Mouse (Mus musculus) kidney, postnatal 0 days (tissue): ENCODE measurements around the gene Man2a1. TPM values are rescaled to one million over a fixed set of nuclear protein-coding genes. Genes with fewer than 3 reads are reported as not detected.

Experiments
- ATAC-seq: fragments of 200-750 bp; cut with Nextera tagmentation; replicated peaks from 2 replicates; pipeline ENCODE4 v1.8.0; 2017; ENCODE audit warnings: low read depth, moderate number of reproducible peaks, moderate TSS enrichment, moderate library complexity; ENCODE audit not compliant: low FRiP score
- DNase-seq: peaks from one replicate; pipeline ENCODE4 v3.0.0-alpha.2; 2016; ENCODE audit warnings: low spot score
- H3K27ac ChIP-seq: fragments of 300-500 bp; sonication (generic); 2 replicates; pipeline ENCODE4 v1.5.1; 2014; ENCODE audit warnings: mild to moderate bottlenecking
- H3K27me3 ChIP-seq: fragments of 300-500 bp; sonication (generic); 2 replicates; pipeline ENCODE4 v1.6.1; 2014; ENCODE audit warnings: low read length, mixed read lengths; ENCODE audit not compliant: insufficient read depth
- H3K36me3 ChIP-seq: fragments of 300-500 bp; sonication (generic); 2 replicates; pipeline ENCODE4 v1.6.1; 2014; ENCODE audit warnings: low read length, mixed read lengths; ENCODE audit not compliant: insufficient read depth
- H3K4me1 ChIP-seq: fragments of 300-500 bp; sonication (generic); replicated peaks from 2 replicates; pipeline ENCODE4 v1.6.1; 2014; ENCODE audit warnings: antibody characterized with exemption, low read length, mixed read lengths; ENCODE audit not compliant: insufficient read depth
- H3K4me2 ChIP-seq: fragments of 300-500 bp; sonication (generic); 2 replicates; pipeline ENCODE4 v1.6.1; 2014; ENCODE audit warnings: mild to moderate bottlenecking, low read length, moderate library complexity, mixed read lengths
- H3K4me3 ChIP-seq: fragments of 300-500 bp; sonication (generic); replicated peaks from 2 replicates; pipeline ENCODE4 v1.5.1; 2014; ENCODE audit warnings: low read depth, low read length
- H3K9ac ChIP-seq: fragments of 300-500 bp; sonication (generic); 2 replicates; pipeline ENCODE4 v1.6.1; 2014; ENCODE audit warnings: low read depth, low read length
- H3K9me3 ChIP-seq: fragments of 300-500 bp; sonication (generic); replicated peaks from 2 replicates; pipeline ENCODE4 v1.6.1; 2016; ENCODE audit warnings: low read length, inconsistent platforms, mixed read lengths
- CTCF ChIP-seq: IDR thresholded peaks from 2 replicates; pipeline ENCODE4 v1.5.1; 2016; ENCODE audit warnings: antibody characterized with exemption, low read depth, mild to moderate bottlenecking, moderate library complexity
- WGBS: fragments of 180-500 bp; shearing (Covaris S2); extraction: QIAGEN DNeasy Blood & Tissue Kit; methylation state at CpG from one replicate; pipeline ENCODE4 v1.1.7; 2014; 5-methylcytosine and 5-hydroxymethylcytosine counted together
- polyA plus RNA-seq: library from polyadenylated mRNA; unstranded; fragments of >200 nt; fragmentation: Nextera tagmentation; extraction: Ambion mirVana; gene quantifications from 2 replicates; pipeline ENCODE4 v1.2.1, GENCODE M21; 2015

Gene Man2a1
- polyA plus RNA-seq, 1 experiment from 2014 or later: 9.9 TPM

DNA sequence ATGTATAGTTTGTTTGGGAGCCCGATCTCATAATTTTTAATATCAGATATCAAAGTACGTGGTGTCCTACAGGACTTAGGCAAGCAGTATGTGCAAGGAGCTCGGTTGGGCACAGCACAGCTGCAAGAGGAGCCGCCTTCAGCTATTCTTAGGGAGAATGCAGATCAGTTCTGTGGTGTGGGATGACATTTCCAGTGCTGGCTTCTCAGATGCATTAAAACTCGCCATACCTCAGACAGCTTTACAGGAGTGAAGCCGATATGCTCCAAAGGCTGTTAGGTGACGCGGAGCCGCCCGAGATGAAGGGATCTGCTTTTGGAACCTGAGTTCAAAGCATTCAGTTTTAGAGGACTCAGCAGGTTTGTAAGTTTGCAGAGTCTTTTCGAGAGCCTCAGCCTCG is 30.0 kb downstream of the Man2a1 start:
- Histone ChIP-seq H3K27ac (no peak overlapping the region), H3K4me3 (no peak overlapping the region), H3K4me1 (no peaks in the 10 kb centered on the region), H3K36me3 (peaks cover 6% of the 10 kb centered on the region; the same call in 1 of the 2 replicates), H3K9me3 (no peaks in the 10 kb centered on the region), H3K9ac (no peak overlapping the region), H3K4me2 (no peak overlapping the region), H3K27me3 (no peaks in the 10 kb centered on the region)
- TF ChIP-seq CTCF: no peak
- WGBS: 68% methylated on average over 12 of the region's 12 CpGs
- no peak for ATAC-seq
- DNase-seq: no peak

- TF ChIP-seq CTCF: no peak
- H3K27ac ChIP-seq: no peak overlapping the region
These were observed 37.5 kb downstream of the Man2a1 start for GRCm38 (mm10) chr17:64637868-64638537.

DNA sequence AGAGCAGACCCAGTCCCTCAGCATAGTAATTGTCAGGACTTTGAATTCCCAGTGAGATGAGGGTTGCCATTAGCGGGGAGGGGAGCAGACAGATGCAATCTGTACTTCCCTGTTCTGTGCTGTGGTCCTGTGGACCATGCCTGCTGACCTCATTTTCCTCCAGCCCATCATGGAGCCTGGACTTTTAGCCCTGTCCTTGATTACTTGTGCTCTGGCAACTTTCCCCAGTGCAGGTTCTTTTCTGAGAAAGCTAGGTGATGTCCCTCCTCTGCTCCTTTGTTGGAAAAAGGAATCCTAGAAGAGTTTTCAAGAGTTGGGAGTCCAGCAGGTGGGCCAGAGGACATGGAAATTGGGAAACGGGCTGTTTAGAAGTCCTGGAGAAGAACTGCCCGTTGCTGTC is 40.8 kb downstream of the Man2a1 start:
- Histone ChIP-seq H3K9ac (no peak overlapping the region), H3K9me3 (no peaks in the 10 kb centered on the region), H3K4me1 (0 out of 2 replicates have a peak, but pooled peaks cover 9% of the 10 kb centered on the region), H3K36me3 (0 out of 2 replicates have a peak, but pooled peaks cover 4% of the 10 kb centered on the region), H3K27ac (no peak overlapping the region; the same call in 1 of the 2 replicates), H3K4me2 (no peak overlapping the region), H3K27me3 (no peaks in the 10 kb centered on the region), H3K4me3 (no peak overlapping the region)
- DNase-seq (no peak), ATAC-seq (no peak)
- TF ChIP-seq CTCF: no peak
- WGBS: 82% methylated on average over 3 of the region's 3 CpGs

More at GRCm38 (mm10) chr17:64637868-64638537, 37.5 kb downstream of the Man2a1 start:
- Histone ChIP-seq H3K9ac (no peak overlapping the region), H3K4me1 (0 out of 2 replicates have a peak, but pooled peaks cover 6% of the 10 kb centered on the region), H3K4me3 (no peak overlapping the region), H3K4me2 (no peak overlapping the region), H3K27me3 (no peaks in the 10 kb centered on the region), H3K9me3 (no peaks in the 10 kb centered on the region), H3K36me3 (0 out of 2 replicates have a peak, but pooled peaks cover 4% of the 10 kb centered on the region)
- 74% methylated on average over 8 of the region's 8 CpGs for WGBS
- DNase-seq (no peak), ATAC-seq (no peak)

GRCm38 (mm10) chr17:64643644-64644043 is 43.1 kb downstream of the Man2a1 start:
- WGBS: 35% methylated on average over 7 of the region's 7 CpGs
- 0 out of 2 replicates have a peak, but pooled peaks cover 9% of the 10 kb centered on the region for H3K4me1 ChIP-seq
- H3K27ac ChIP-seq: no peak overlapping the region
- no peak for TF ChIP-seq CTCF
- H3K4me3 ChIP-seq: no peak overlapping the region
- H3K4me2 ChIP-seq: no peak overlapping the region
- H3K36me3 ChIP-seq: 0 out of 2 replicates have a peak, but pooled peaks cover 4% of the 10 kb centered on the region
- no peaks in the 10 kb centered on the region for H3K27me3 ChIP-seq
- H3K9ac ChIP-seq: no peak overlapping the region
- DNase-seq (no peak), ATAC-seq (no peak; the same call in 1 of the 2 replicates)
- H3K9me3 ChIP-seq: no peaks in the 10 kb centered on the region

- no peak overlapping the region for H3K27ac ChIP-seq
- no peak overlapping the region for H3K4me3 ChIP-seq
- no peak for TF ChIP-seq CTCF
- H3K36me3 ChIP-seq: 0 out of 2 replicates have a peak, but pooled peaks cover 10% of the 10 kb centered on the region
- ATAC-seq (no peak), DNase-seq (no peak)
- no peak overlapping the region for H3K4me2 ChIP-seq
- no peaks in the 10 kb centered on the region for H3K9me3 ChIP-seq
- H3K4me1 ChIP-seq: 0 out of 2 replicates have a peak, but pooled peaks cover 9% of the 10 kb centered on the region
- H3K9ac ChIP-seq: no peak overlapping the region
- WGBS: 71% methylated on average over 8 of the region's 8 CpGs
- H3K27me3 ChIP-seq: no peaks in the 10 kb centered on the region
These were observed 44.5 kb downstream of the Man2a1 start for GRCm38 (mm10) chr17:64644888-64645605.

- Histone ChIP-seq H3K36me3 (peaks cover 16% of the 10 kb centered on the region; the same call in 1 of the 2 replicates), H3K9ac (no peak overlapping the region), H3K27me3 (no peaks in the 10 kb centered on the region), H3K4me1 (0 out of 2 replicates have a peak, but pooled peaks cover 3% of the 10 kb centered on the region), H3K4me3 (no peak overlapping the region), H3K27ac (no peak overlapping the region), H3K4me2 (no peak overlapping the region), H3K9me3 (no peaks in the 10 kb centered on the region)
- 83% methylated on average over 9 of the region's 9 CpGs for WGBS
- no peak for DNase-seq
- no peak for TF ChIP-seq CTCF
- ATAC-seq: no peak
These were observed 46.9 kb downstream of the Man2a1 start for GRCm38 (mm10) chr17:64647396-64647795.
